Comparison of ENCODE assay signal across 1 mouse cellular context in genomic region chr7:127297586-127298193, GRCm38 (mm10).
TF ChIP-seq lines count a peak whose summit lies in the region.

No protein-coding gene starts in this region.

TF ChIP-seq in CH12.LX, 34 proteins besides CTCF, POLR2A, EP300 and RAD21:
- TF ChIP-seq SIN3A (IDR thresholded peaks at IDR 0.05; ENCODE audit: low read length) (peak; percentile 71), ETS1 (conservative IDR thresholded peaks at IDR 0.05; ENCODE audit: low read depth, low read length) (peak; percentile 44; the same call in 1 of the 2 replicates), MEF2A (IDR thresholded peaks at IDR 0.05; ENCODE audit: borderline replicate concordance, low read depth, low read length) (peak; percentile 48; the same call in 1 of the 2 replicates), ZC3H11A (IDR thresholded peaks at IDR 0.05; ENCODE audit: low read depth, low read length) (no peak), BHLHE40 (IDR thresholded peaks at IDR 0.05; ENCODE audit: low read depth, low read length) (no peak), CHD2 (IDR thresholded peaks at IDR 0.05; ENCODE audit: low read length) (peak; percentile 27; the same call in 1 of the 2 replicates), MAZ (IDR thresholded peaks at IDR 0.05; ENCODE audit: low read depth, low read length) (no peak), TBP (conservative IDR thresholded peaks at IDR 0.05; ENCODE audit: low read depth, low read length) (0 out of 2 replicates have a peak, but pooled peaks have one; percentile 13), CHD1 (IDR thresholded peaks at IDR 0.05; ENCODE audit: low read depth, low read length) (peak; percentile 67; the same call in 1 of the 2 replicates), NELFE (IDR thresholded peaks at IDR 0.05; ENCODE audit: low read depth, low read length) (no peak), RCOR1 (conservative IDR thresholded peaks at IDR 0.05; ENCODE audit: low read depth, low read length) (0 out of 2 replicates have a peak, but pooled peaks have one; percentile 26), ZKSCAN1 (IDR thresholded peaks at IDR 0.05; ENCODE audit: borderline replicate concordance, low read depth, low read length) (peak; percentile 100), TCF12 (IDR thresholded peaks at IDR 0.05; ENCODE audit: low read depth, low read length) (0 out of 2 replicates have a peak, but pooled peaks have one; percentile 27), E2F4 (IDR thresholded peaks at IDR 0.05; ENCODE audit: insufficient replicate concordance, low read depth, low read length) (no peak)
